Mouse (Mus musculus) spleen, adult 2 months (tissue): ENCODE data around the gene Rasal2. TPM values are rescaled to one million over a fixed set of nuclear protein-coding genes. Genes with fewer than 3 reads are reported as not detected.
A peak's percentile ranks its signal among the peaks of the same experiment; 100 is the strongest.

ENCODE experiments used
- DNase-seq, 2 experiments: peaks; one replicate each; pipeline versions ENCODE4 v3.0.0 to v3.0.0-alpha.2; 2012 to 2021; ENCODE audit warnings: low spot score in 2 of 2, low read depth in 1 of 2
- H3K27ac ChIP-seq: fragments of 200-500 bp; 2 replicates; pipeline ENCODE4 v1.5.1; 2012; ENCODE audit warnings: low read length, inconsistent platforms; ENCODE audit not compliant: insufficient read depth
- H3K27me3 ChIP-seq: fragments of 200-500 bp; 2 replicates; pipeline ENCODE4 v1.6.1; 2012; ENCODE audit warnings: mild to moderate bottlenecking, moderate library complexity, low read length, inconsistent platforms; ENCODE audit not compliant: control insufficient read depth, insufficient read depth
- H3K36me3 ChIP-seq: fragments of 200-500 bp; 2 replicates; pipeline ENCODE4 v1.6.1; 2012; ENCODE audit warnings: mild to moderate bottlenecking, low read length, inconsistent platforms; ENCODE audit not compliant: control insufficient read depth, insufficient read depth
- H3K4me1 ChIP-seq: fragments of 200-500 bp; 2 replicates; pipeline ENCODE4 v1.6.1; 2011; ENCODE audit warnings: inconsistent platforms; ENCODE audit not compliant: control insufficient read depth, insufficient read depth, insufficient read length
- H3K4me3 ChIP-seq: fragments of 200-500 bp; 2 replicates; pipeline ENCODE4 v1.5.1; 2011; ENCODE audit warnings: mild to moderate bottlenecking, inconsistent platforms; ENCODE audit not compliant: insufficient read depth, insufficient read length; ENCODE audit errors: extremely low read depth
- CTCF ChIP-seq: fragments of 200-500 bp; IDR thresholded peaks from 2 replicates; pipeline ENCODE4 v1.5.1; 2011; ENCODE audit warnings: mild to moderate bottlenecking, inconsistent platforms; ENCODE audit not compliant: insufficient read depth, insufficient read length, insufficient replicate concordance; ENCODE audit errors: extremely low read depth
- POLR2A ChIP-seq: fragments of 200-500 bp; IDR thresholded peaks from 2 replicates; pipeline ENCODE4 v1.6.1; 2011; ENCODE audit warnings: low read depth, low read length, inconsistent platforms
- WGBS: fragments of 180-500 bp; shearing (Covaris S2); methylation state at CpG from one replicate; pipeline ENCODE4 v1.1.7; 2018; 5-methylcytosine and 5-hydroxymethylcytosine counted together
- polyA plus RNA-seq: library from polyadenylated mRNA; depleted of rRNA; stranded (reverse); fragments of >200 nt; gene quantifications from 2 replicates; pipeline ENCODE4 v1.2.3, GENCODE M21; 2012; rRNA removed

Gene Rasal2
- polyA plus RNA-seq, 1 experiment = 1.1 TPM

DNA sequence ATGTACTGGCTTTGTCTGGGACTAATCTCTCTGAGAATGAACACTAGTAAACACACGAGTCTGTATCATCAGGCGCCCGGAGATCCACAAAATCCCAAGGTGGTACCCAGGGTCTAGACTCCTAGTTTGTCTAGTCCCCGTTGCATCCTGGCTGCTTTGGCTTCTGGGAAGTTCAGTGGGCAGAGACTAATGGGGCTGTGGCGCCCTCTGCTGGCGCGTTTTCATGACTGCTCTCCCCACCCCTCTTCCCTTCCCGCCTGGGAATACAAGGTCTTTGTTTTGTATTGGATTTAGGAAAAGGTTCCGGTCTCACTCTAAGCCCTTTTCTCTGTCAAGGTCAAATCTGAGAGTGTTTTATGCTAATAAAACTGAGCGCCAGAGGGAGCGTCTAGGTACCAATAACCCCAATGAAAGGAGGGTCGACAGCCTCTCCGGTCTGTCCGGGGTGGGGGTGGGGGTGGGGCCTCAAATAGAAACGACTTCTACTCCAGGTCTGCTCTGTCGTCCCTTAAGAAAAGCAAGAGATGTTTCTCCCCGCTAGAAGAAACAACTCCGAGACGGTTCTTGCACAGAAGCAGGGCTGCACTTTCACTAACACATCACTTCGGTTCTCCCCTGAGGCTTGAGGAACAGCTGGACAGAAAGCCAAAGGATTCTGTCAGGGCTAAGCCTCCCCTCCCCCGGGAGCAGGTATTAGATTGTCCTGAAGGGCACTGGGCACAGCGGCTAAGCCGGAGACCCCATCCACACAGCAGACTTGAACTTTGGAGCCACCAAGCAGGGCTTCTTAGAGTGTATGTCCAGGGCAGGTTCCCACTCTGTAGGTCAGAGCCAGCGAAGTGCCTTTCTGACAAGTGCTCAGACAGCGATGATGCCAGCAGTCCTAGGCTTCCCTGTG lies 326.0 kb downstream of the Rasal2 start:
- peak; percentile 84 for TF ChIP-seq CTCF
- TF ChIP-seq POLR2A = no peak
- Histone ChIP-seq H3K4me3 (no peak overlapping the region; the same call in 1 of the 2 replicates), H3K4me1 (peaks cover 9% of the 10 kb centered on the region; the same call in 1 of the 2 replicates), H3K27me3 (no peaks in the 10 kb centered on the region), H3K36me3 (no peaks in the 10 kb centered on the region), H3K27ac (no peak overlapping the region)
- 15% methylated on average over 25 of the region's 25 CpGs for WGBS
- DNase-seq = peak in 1 of 2 experiments; percentile 33

Other genes with a start within 250 kb of the Rasal2 start
- 8.0 and 11.1 TPM in 2 replicates for gene Cryzl2, start 46.0 kb upstream of the Rasal2 start, polyA plus RNA-seq
- 0.93 and 1.1 TPM in 2 replicates for gene Sec16b, start 94.1 kb upstream of the Rasal2 start, polyA plus RNA-seq